Mouse (Mus musculus) G1E (cell line): ENCODE results near the gene Mertk. TPM values are rescaled to one million over a fixed set of nuclear protein-coding genes. Genes with fewer than 3 reads are reported as not detected.

Experiments
- ATAC-seq: 2 replicates; pipeline ENCODE4 v1.8.0; 2016; ENCODE audit warnings: mild to moderate bottlenecking; ENCODE audit not compliant: insufficient number of reproducible peaks, poor library complexity, low FRiP score, severe bottlenecking; ENCODE audit errors: extremely low read depth
- DNase-seq: peaks from one replicate; pipeline ENCODE4 v3.0.0; 2012; ENCODE audit warnings: low spot score
- H3K27me3 ChIP-seq: 2 replicates; pipeline ENCODE4 v1.6.1; 2012; ENCODE audit warnings: mild to moderate bottlenecking, low read length, inconsistent platforms; ENCODE audit not compliant: insufficient read depth
- H3K36me3 ChIP-seq: replicated peaks from 2 replicates; pipeline ENCODE3; 2012; ENCODE audit warnings: mild to moderate bottlenecking, inconsistent platforms
- H3K4me1 ChIP-seq: 2 replicates; pipeline ENCODE4 v1.6.1; 2012; ENCODE audit warnings: low read depth, low read length, inconsistent platforms, mixed read lengths; ENCODE audit not compliant: insufficient read depth
- H3K4me3 ChIP-seq: 2 replicates; pipeline ENCODE4 v1.5.1; 2012; ENCODE audit warnings: low read depth, mild to moderate bottlenecking, inconsistent platforms, low read length, moderate library complexity, mixed read lengths
- H3K9me3 ChIP-seq: replicated peaks from 2 replicates; pipeline ENCODE4 v1.6.1; 2012; ENCODE audit warnings: inconsistent platforms
- CTCF ChIP-seq: IDR thresholded peaks from 2 replicates; pipeline ENCODE4 v1.5.1; 2012; ENCODE audit warnings: low read depth, low read length, inconsistent platforms, mixed read lengths
- GATA1 ChIP-seq: IDR thresholded peaks from 2 replicates; pipeline ENCODE4 v1.6.1; 2012; ENCODE audit warnings: borderline replicate concordance, low read length, inconsistent platforms, mixed read lengths
- GATA2 ChIP-seq: IDR thresholded peaks from 2 replicates; pipeline ENCODE4 v1.6.1; 2012; ENCODE audit warnings: low read depth, low read length, inconsistent platforms, borderline replicate concordance
- POLR2AphosphoS5 ChIP-seq: IDR thresholded peaks from 2 replicates; pipeline ENCODE4 v1.6.1; 2012; ENCODE audit warnings: low read depth, low read length, inconsistent platforms; ENCODE audit not compliant: insufficient replicate concordance
- TAL1 ChIP-seq: conservative IDR thresholded peaks from 2 replicates; pipeline ENCODE4 v1.6.1; 2012; ENCODE audit warnings: low read depth, low read length, inconsistent platforms, mixed read lengths
- polyA plus RNA-seq: library from polyadenylated mRNA; stranded (reverse); fragments of >175 nt; gene quantifications from 2 replicates; pipeline ENCODE4 v1.2.3, GENCODE M21; 2012
- total RNA-seq, 2 experiments: library from RNA; stranded (forward) in 1 of 2; stranded (reverse) in 1 of 2; fragments of 200-1000 nt in 1 of 2; fragments of >200 nt in 1 of 2; fragmentation: Nextera tagmentation in 1 of 2; gene quantifications; 2 replicates each; pipeline ENCODE4 v1.2.3; 2014 to 2017

Mertk gene
- total and polyA plus RNA-seq, 3 experiments, result 0.05 TPM; not detected in 2

DNA sequence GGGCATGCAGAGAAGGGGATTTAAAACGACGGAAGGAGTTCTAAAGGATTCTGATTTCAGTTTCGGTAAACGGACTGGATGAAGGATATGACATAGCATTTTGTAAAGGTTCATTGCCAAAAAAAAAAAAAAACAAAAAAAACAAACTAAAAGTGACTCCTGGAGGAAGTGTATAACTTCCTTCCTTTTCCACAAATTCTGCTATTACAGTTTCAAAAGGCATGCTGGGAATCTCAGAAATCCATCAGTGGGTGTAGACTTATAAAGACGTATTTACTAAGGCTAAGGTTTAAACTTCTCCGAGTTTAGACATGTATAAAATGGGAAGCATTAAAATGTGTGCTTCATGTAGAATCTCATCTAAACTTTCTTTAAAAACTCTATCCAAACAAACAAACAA lies 52.3 kb downstream of the Mertk start:
- ATAC-seq, result no peak
- no peaks in the 10 kb centered on the region for H3K36me3 ChIP-seq
- H3K9me3 ChIP-seq, result no peaks in the 10 kb centered on the region
- no peak overlapping the region for H3K4me3 ChIP-seq
- no peak for DNase-seq
- H3K27me3 ChIP-seq, result peaks cover 5% of the 10 kb centered on the region; the same call in 1 of the 2 replicates
- no peaks in the 10 kb centered on the region for H3K4me1 ChIP-seq
- TF ChIP-seq POLR2AphosphoS5, result no peak
- TF ChIP-seq TAL1, result no peak
- no peak for TF ChIP-seq GATA1
- no peak for TF ChIP-seq GATA2
- TF ChIP-seq CTCF, result no peak

DNA sequence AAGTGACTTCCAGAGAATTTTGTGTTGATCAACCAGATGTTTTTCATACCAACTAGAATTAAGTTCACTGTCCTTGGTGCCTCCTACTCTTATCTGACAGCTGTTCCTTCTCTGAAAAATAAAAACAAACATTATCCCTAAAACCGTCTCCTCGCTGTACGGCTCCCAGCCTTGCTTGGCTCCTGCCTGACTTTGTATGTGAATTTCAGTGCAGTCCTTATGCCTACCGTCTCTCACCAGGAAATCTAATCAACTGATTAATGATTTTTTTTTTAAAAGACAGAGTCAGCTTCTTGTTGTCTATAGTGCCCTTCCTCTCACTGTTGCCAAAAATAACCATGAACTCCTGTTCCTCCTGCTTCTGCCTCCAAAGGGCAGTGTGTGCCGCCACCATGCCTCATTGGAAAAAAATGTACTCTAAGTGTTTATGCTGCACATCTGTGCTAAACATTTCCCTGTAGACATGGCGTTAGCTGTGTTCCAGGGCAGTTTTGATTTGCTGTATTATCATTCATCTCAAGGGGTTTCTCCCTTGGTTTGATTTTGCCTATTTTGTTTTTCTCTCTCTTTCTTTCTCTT lies 54.6 kb downstream of the Mertk start:
- DNase-seq (no peak), ATAC-seq (no peak)
- TF ChIP-seq TAL1, result no peak
- TF ChIP-seq POLR2AphosphoS5, result no peak
- no peak for TF ChIP-seq GATA1
- no peak for TF ChIP-seq CTCF
- no peak for TF ChIP-seq GATA2
- Histone ChIP-seq H3K9me3 (no peaks in the 10 kb centered on the region), H3K36me3 (no peaks in the 10 kb centered on the region), H3K27me3 (peaks cover 3% of the 10 kb centered on the region; the same call in 1 of the 2 replicates), H3K4me1 (no peaks in the 10 kb centered on the region), H3K4me3 (no peak overlapping the region)

DNA sequence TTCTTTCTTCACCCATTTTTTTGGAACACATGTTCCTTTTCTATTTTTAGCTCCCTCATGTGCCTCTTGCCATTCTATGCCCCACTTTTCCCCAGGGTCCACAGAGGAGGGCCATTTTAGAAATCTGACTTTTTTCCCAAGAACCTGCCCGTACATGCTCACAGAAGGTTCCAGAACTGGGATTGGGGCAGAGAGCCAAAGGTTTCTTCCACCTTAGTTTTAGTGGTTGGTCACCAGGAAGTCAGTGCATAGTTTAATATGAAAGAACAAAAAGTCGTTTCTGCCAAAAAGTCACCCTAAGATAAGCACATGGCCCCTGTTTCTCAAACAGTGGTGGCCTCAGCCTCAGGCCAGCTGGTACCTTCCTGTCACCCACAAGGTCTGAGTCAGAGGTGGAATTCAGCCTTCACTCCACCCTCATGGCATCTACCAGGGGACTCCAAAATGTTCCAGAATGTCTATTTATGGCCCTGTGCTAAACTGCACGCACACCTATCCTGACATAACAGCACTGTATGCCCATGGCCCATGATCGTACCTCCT lies 56.5 kb downstream of the Mertk start:
- ATAC-seq, result no peak
- Histone ChIP-seq H3K27me3 (peaks cover 7% of the 10 kb centered on the region; the same call in 1 of the 2 replicates), H3K4me1 (no peaks in the 10 kb centered on the region), H3K9me3 (no peaks in the 10 kb centered on the region), H3K36me3 (no peaks in the 10 kb centered on the region), H3K4me3 (no peak overlapping the region)
- TF ChIP-seq GATA2, result no peak
- no peak for TF ChIP-seq GATA1
- no peak for TF ChIP-seq TAL1
- no peak for TF ChIP-seq POLR2AphosphoS5
- TF ChIP-seq CTCF, result no peak
- DNase-seq, result no peak

DNA sequence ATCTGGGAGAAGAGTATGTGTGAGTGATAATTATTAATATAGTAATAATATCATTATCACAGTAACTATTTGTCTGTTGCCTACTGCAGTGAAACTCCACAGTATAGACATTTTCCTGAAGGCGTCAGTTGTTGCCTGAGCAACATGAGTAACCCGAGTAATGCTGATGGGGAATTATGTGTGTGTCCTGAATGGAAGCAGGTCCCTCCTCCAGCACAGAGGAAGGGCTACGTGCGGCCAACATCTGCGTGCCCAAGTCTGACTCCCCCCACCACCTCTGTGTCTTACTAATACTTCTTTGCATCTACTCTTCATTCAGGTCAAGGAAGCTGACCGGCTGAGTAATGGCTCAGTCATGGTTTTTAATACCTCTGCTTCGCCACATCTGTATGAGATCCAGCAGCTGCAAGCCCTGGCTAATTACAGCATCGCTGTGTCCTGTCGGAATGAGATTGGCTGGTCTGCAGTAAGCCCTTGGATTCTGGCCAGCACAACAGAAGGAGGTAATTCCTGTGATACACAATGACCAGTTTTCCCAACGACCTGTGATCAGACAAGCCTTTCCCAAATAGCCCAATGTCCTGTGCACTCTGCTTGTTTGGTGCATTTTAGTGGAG lies 60.1 kb downstream of the Mertk start:
- Histone ChIP-seq H3K4me3 (no peak overlapping the region), H3K36me3 (no peaks in the 10 kb centered on the region), H3K27me3 (0 out of 2 replicates have a peak, but pooled peaks cover 7% of the 10 kb centered on the region), H3K4me1 (no peaks in the 10 kb centered on the region), H3K9me3 (no peaks in the 10 kb centered on the region)
- TF ChIP-seq TAL1 (no peak), GATA1 (no peak), GATA2 (no peak), POLR2AphosphoS5 (no peak), CTCF (no peak)
- ATAC-seq (no peak), DNase-seq (no peak)

DNA sequence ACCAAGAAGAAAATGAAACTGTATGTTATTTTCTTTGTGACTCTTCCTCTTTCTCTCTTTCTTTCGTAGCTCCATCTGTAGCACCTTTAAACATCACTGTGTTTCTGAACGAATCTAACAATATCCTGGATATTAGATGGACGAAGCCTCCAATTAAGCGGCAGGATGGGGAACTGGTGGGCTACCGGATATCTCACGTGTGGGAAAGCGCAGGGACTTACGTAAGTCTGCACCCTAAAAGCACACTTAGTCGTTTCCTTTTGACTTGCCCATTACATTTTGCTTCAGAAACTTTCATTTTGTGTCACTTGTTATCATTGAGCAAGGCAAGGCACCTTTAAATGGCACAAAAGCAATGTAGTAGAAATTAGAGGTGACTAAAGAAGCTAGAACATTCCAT lies 63.3 kb downstream of the Mertk start:
- DNase-seq (no peak), ATAC-seq (no peak)
- H3K4me1 ChIP-seq, result no peaks in the 10 kb centered on the region
- H3K27me3 ChIP-seq, result 0 out of 2 replicates have a peak, but pooled peaks cover 4% of the 10 kb centered on the region
- no peaks in the 10 kb centered on the region for H3K9me3 ChIP-seq
- no peak overlapping the region for H3K4me3 ChIP-seq
- no peak for TF ChIP-seq GATA2
- no peak for TF ChIP-seq POLR2AphosphoS5
- TF ChIP-seq GATA1, result no peak
- no peak for TF ChIP-seq CTCF
- TF ChIP-seq TAL1, result no peak
- H3K36me3 ChIP-seq, result no peaks in the 10 kb centered on the region

DNA sequence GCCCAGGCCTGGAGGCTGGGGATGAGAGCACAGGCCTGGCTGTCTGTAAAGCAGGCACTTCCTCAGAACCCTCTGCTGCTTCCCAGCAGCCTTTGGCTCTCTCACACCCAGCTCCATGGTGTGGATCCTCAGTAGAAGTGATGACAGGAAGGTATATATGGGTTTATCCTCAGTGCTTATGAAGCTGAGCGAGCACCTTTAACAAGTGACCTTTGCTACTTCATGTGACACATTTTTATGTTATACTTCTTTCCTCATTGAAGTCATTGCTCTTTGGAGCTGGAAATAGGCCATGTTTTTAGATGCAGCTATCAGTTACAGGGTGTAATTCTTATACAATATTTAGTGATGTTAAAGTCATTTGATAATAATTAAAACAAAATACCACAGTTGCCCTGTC lies 67.0 kb downstream of the Mertk start:
- Histone ChIP-seq H3K4me3 (no peak overlapping the region), H3K4me1 (no peaks in the 10 kb centered on the region), H3K36me3 (no peaks in the 10 kb centered on the region), H3K27me3 (no peaks in the 10 kb centered on the region), H3K9me3 (no peaks in the 10 kb centered on the region)
- TF ChIP-seq TAL1 (no peak), POLR2AphosphoS5 (no peak), GATA2 (no peak), CTCF (no peak), GATA1 (no peak)
- ATAC-seq (no peak), DNase-seq (no peak)
